Mouse (Mus musculus): ENCODE measurements around the gene Cdk14.

GRCm38 (mm10) chr5:4870041-4870726, 549.9 kb downstream of the Cdk14 start:
- TF ChIP-seq POLR2A (IDR thresholded peaks at IDR 0.05; ENCODE audit: borderline replicate concordance, insufficient read depth, low read length) (no peak), CTCF (IDR thresholded peaks at IDR 0.05; ENCODE audit: borderline replicate concordance, insufficient read depth, low read depth, low read length) (no peak)

Measured in cerebellum, adult 2 months (tissue).